Mouse (Mus musculus) right cerebral cortex, postnatal 14 days (tissue): Measurements from ENCODE around the gene Lsm8.
A peak's percentile ranks its signal among the peaks of the same experiment; 100 is the strongest.
"Not testable (repeated sequence)": the region's sequence is repeated elsewhere in the genome, so short reads cannot be mapped to it uniquely, and the experiment has no call there.

Experiments
- DNase-seq: peaks from one replicate; pipeline ENCODE4 v3.0.0; 2022

The Lsm8 gene

DNA sequence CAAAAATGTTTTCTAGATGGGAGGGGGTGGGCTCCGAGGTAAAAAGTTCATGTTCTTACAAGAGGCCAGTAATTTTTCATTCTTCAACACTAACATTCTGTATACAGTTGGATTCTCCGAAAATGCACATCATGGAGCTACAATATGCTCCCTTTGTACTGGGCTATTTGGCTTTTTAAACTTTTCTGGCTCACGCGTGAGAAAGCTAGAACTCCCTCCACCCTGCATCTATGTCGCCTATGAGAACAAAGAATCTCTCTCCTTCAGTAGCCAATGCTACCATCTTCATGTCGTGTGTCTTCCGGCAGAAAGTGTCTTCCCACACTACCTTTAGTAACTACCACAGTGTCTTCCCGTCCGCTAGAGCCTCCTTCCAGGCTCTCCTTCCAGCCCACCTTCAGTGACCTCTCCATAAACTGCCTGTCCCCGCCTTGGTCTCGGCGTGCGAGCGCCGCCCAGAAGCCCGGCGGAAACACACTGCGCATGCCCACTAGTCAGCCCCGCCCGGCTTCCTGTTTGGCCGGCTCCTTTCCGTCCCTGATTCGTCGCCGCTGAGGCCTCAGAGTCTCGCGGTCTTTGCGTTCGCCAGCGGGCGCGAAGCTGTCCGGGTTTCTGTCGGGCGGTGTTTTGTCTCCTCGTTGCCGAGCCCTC lies at the start of gene Lsm8:
TSS of gene Lsm8 (plus strand) at position 529 of the 651 bp plus-strand sequence.
- DNase-seq: peak; percentile 97

DNA sequence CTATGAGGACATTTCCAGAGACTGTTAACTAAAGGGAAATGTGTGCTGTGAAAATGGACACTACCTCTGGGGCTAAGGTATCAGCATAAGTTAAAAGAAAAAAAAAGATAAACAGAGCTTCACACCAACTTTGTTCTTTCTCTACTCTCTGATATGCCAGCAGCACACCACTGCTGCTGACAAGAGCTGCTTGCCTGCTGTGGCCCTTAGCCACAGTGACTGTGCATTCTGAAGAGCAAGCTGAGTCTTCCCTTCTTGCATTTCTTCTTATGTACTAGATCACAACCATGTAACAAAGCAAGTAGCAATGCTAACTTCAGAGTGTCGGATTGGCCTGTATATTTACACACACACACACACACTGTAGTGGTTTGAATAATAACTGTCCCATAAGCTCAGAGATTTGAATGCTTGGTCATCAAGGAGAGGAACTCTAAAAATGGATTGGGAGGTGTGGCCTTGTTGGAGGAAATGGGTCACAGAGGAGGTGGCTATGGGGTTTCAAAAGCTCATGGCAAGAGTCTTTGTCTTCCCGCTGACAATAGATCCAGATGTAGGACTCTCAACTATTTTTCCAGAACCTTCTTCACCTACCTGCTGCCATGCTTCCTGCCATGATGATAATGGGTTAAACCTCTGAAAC lies 47.4 kb upstream of the Lsm8 start:
- DNase-seq: no peak

DNA sequence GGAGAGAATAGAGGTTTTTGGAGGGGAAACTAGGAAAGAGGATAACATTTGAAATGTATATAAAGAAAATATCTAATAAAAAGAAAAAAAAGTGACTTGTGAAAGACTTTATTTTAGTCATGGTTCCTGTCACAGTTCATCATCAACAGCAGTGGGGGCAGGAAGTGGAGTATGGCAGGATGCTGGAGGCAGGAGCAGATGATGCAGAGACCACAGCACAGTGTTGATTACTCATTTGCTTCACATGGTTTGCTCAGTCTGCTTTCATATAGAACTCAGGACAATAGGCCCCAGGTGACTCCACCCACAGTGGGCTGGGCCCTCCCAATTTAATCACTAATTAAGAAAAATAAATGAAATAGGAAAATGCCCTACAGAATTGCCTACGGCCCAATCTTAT lies 35.8 kb upstream of the Lsm8 start:
- no peak for DNase-seq

DNA sequence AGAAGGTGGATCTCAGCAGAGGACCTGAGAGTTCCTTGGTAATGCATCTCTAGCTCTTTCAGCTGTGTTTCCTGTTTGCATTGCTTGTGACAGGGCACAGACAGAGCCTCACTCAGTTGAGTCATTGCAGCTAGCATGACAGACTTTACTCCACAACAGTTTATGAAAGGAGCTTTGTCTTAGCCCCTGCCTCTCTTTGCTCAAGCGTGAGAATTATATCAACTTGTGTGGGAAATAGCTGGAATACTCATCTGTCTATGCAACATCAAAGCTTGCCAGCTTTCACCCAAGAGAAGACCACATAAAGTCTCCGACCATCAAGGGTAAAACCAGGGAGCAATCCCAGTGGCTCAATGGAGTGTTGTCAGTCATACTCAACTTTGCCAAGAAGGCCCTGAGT lies 32.8 kb upstream of the Lsm8 start:
- DNase-seq: no peak

DNA sequence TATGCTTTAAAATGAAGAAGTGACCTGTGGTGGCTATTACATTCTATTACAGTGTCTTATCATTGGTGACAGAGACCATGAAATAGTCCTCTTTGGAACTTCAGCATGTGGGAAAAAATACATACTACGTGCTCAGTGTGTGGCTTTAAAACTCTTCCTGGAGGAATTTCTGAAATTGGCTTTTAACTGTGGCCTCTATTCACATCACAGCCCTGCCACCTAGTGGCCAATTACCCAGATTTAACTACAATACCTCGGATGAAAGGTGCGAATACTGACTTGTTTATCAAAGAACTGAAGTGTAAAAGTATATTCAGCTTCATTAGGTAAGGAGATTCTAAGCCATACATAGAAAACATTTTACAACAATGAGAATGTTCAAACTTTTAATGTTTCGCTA lies 29.0 kb upstream of the Lsm8 start:
- peak; percentile 81 for DNase-seq

DNA sequence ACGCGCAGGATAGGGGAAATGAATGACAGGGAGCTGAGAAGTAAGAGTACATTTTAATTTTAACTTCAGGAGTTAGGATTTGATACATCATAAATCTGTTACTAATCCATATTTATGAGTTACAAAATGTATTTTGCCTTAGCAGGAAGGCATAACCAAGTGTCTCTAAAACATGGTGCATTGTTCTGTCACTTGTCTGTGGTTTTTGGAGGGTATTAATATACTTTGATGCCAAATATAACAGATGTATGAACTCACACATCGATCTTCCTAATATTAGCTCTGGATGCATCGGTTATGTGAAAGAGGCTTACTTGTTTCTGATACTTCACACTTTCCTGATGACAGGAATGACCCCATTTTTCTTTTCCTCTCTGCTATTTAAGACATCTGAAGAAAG lies 28.1 kb upstream of the Lsm8 start:
- DNase-seq: no peak

DNA sequence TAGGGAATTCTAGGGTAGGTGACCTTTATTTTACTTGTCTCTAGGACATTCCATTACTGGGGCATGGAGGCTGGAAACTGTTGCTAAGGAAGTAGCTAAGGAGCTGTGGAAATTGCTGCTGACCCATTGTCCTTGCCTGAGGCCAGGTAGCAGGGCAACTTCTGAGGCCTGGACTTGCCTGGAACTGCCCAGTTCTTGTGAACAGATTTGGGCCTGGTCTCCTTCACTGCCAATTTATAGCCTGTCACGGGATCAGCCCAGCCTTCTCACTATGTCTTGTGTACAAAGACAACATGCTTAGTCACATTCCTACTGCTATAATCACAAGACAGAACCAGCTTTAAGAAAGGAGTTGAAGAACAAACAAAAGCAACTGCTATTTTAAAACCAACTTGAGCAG lies 25.6 kb upstream of the Lsm8 start:
- no peak for DNase-seq

DNA sequence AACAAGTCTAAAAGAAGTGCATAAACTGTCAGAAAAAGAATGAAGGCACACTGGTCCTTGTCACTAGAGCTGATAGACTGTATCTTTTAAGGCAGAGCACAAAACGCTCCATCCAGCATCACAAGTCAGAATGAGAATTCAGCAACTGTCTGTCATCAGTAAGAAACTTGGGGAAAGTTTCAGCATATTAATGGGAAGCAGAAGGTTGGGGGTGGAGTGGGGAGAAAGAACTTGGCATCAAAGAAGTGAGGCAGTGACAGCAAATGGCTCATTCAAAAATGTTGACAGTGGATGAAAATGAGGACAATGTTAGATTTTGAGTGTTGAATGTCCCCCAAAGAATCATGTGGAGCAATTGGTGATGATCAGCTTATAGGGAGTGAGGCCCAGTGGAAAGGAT lies 15.4 kb upstream of the Lsm8 start:
- no peak for DNase-seq

DNA sequence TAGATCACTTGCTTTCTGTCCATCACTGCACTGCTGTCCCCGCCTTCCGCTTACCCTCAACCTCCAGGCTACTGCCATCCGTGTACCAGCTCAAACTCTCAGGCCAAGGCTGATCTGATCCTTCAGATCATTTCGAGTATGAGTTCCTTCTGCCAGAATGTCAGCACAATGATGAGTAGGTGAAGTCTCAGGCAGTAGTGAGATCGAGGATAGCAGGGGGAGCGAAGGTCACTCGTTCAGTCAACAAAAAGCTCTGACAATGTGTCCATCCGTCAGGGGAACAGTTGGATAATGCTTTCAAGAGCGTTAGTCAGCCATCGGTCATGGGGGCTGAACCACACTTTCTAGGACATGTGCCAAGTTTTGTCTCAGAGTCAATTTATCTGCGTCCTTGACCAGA lies 3.9 kb upstream of the Lsm8 start:
- not testable (repeated sequence) for DNase-seq

DNA sequence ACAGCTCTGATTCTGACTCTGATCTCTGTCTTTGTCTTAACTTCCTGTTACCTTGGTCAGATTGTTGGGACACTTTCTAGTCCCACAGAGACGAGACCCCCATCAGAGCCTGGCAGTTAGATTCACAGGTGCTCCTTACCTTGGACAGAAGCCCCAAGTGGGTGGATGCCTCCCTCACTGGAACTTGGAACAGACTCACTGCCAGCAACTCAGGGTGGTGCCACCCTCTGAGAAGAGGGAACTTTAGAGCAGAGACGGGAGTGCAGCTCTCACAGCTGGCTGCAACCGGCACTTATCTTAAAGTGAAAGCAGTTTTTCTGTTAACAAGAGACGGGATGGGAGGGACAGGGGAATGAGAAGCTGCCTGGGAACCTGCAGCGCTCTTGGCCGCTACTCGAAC lies 2.8 kb upstream of the Lsm8 start:
- DNase-seq: not testable (repeated sequence)

DNA sequence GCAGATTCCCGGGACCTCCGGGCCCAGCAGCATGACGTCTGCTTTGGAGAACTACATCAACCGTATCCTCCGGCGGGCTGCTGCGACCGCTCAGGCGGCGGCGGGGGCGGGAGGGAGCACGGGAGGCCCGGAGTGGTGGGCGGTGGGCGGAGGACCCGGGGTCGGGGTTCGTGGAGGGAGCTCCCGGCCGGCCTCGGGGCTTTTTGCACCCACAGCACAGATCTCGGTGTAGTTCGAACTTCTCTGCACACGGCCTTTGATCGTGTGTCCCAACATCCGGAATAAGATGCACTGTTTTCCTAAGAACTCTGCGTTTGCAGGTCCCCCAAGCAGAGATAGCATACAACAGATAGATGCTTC lies 303 bp downstream of the Lsm8 start:
- DNase-seq: no peak

DNA sequence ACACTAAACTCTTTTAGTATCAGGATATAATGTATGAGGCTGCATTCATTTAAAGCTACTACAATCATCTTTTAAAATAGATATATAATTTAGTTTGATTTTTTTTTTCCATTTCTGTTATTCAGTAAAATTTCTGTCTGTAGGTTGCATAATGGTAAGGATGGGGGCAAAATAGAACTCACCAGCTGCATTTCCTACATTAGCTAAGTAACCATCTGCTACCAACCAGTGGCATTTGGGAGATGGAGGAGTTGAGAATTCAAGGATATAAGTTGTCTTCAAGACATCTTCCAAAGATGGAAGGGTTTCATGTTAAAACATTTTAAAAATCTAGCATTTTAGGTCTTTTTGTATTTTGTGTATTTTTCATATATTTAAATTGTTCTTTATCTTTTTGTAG lies 6.9 kb downstream of the Lsm8 start:
- DNase-seq: no peak

DNA sequence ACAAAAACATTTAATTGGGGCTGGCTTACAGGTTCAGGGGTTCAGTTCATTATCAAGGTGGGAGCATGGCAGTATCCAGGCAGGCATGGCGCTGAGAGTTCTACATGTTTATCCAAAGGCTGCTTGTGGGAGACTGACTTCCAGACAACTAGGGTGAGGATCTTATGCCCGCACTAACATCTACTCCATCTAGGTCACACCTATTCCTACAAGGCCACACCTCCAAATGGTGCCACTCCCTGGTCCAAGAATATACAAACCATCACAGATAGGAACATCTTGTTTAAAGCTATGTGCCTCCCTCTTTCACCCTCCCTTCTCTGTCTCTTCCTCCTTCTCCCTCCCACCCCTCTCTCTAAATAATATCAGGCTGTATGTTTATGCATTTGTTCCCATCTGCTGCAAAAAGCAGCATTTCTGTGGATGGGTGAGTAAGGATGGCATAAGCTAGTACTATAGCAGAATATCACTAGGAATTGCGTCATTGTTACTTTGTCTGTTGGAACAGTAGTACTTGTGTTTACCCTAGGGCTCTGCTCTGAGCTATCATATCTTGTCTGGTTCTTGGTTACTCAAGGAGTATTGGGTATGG lies 8.2 kb downstream of the Lsm8 start:
- no peak for DNase-seq

DNA sequence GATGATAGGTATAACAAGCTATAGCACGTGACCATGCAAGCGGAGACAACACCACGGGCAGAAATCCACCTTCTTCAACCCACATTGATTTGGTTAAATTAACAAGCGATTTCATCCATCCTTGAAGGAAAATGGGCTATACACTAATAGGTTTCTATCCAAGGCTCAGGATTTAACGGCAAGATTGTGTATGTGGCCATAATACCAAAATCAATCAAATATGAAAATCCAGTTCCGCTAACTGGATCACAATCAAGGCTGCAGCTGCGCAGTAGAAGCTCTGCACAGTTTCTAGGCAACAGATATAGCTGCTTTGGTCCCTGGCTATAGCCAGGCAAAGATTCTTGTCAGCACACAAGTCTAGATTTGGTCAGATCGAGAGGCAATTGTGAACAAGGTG lies 17.6 kb downstream of the Lsm8 start, which contains the start of gene Ankrd7:
TSS of gene Ankrd7 (plus strand) at position 301 of the 400 bp plus-strand sequence.
- no peak for DNase-seq

DNA sequence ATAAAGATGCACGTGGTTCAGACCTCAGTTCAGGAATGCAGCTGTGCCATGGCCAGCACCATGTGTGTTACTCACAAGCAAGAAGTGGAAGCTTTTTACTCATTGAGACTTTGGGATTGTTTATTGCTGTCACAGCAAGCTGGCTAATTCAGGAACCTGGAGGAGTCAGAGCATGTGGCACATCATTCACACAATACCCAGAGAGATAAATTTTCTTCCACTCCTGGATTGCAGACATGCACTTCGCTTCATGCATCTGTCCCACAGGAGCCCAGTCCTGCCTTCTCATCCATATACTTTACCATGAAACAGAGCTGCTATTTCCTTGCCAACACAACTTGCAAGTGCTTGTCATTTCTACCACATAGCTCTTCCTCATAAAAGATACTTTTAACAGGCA lies 40.7 kb downstream of the Lsm8 start:
- no peak for DNase-seq

DNA sequence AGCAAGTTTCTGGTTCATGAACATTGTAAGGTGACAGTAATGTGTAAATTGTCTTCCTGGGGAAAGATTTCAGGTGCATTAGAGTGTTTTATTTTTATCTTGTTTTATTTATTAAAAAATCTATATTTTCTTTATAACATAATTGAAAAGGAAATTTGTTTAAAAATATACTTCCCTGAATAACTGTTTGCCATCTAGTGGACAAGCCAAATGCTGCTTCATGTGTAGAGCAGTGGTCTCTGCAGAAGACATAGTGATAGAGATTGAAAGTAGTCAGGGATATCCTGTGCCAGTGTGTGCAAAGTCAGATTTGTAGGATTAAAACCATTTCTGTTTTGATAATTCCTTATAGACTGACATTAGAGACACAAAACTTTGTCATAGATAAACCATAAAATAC lies 45.8 kb downstream of the Lsm8 start:
- no peak for DNase-seq
